Mouse (Mus musculus): ENCODE data around the gene Rpl13a. TPM values are rescaled to one million over a fixed set of nuclear protein-coding genes. Genes with fewer than 3 reads are reported as not detected.
"Not testable (repeated sequence)": the region's sequence is repeated elsewhere in the genome, so short reads cannot be mapped to it uniquely, and the experiment has no call there.

The Rpl13a gene
- total RNA-seq (2021), result 100 to 1,000 TPM; 630 to 639 TPM

- intact Hi-C loops (cut with DNase I), result loop anchor here (2.0 kb wide), 1 partner anchor 48 kb away; no protein-coding TSS in a partner anchor
- peak; percentile 99 to 100 for DNase-seq (ENCODE audit: low spot score in 2 of 2)
Observed at GRCm38 (mm10) chr7:45128624-45129246, at the start of gene Rpl13a. Rpl13a (minus strand) TSS chr7:45128761.

GRCm38 (mm10) chr7:45176356-45176755 is 47.8 kb upstream of the Rpl13a start:
- intact Hi-C loops (cut with DNase I), result no loop called here
- peak; percentile 44 to 52 for DNase-seq (ENCODE audit: low spot score in 2 of 2)

GRCm38 (mm10) chr7:45175929-45176328 is 47.4 kb upstream of the Rpl13a start:
- intact Hi-C loops (cut with DNase I), result no loop called here

GRCm38 (mm10) chr7:45175398-45175797 is 46.8 kb upstream of the Rpl13a start:
- DNase-seq (ENCODE audit: low spot score in 2 of 2), result no peak
- intact Hi-C loops (cut with DNase I), result no loop called here

More at GRCm38 (mm10) chr7:45175929-45176328, 47.4 kb upstream of the Rpl13a start:
- no peak for DNase-seq (ENCODE audit: low spot score in 2 of 2)

- intact Hi-C loops (cut with DNase I), result no loop called here
- DNase-seq (ENCODE audit: low spot score in 2 of 2), result peak in 1 of 2 experiments; percentile 25
Observed at GRCm38 (mm10) chr7:45174567-45175280, 46.2 kb upstream of the Rpl13a start.

GRCm38 (mm10) chr7:45173772-45174171 is 45.2 kb upstream of the Rpl13a start:
- DNase-seq (ENCODE audit: low spot score in 2 of 2); intact Hi-C loops (cut with DNase I): not testable (repeated sequence)

- intact Hi-C loops (cut with DNase I), result no loop called here
- DNase-seq (ENCODE audit: low spot score in 2 of 2), result no peak
Observed at GRCm38 (mm10) chr7:45172974-45173373, 44.4 kb upstream of the Rpl13a start.

- peak; percentile 62 to 85 for DNase-seq (ENCODE audit: low spot score in 2 of 2)
- intact Hi-C loops (cut with DNase I), result loop anchor here (10.0 kb wide), 1 partner anchor 195 kb away; the partner anchor contains the start of gene Ppfia3
Observed at GRCm38 (mm10) chr7:45169495-45169894, 40.9 kb upstream of the Rpl13a start.

GRCm38 (mm10) chr7:45168656-45169055 is 40.1 kb upstream of the Rpl13a start:
- intact Hi-C loops (cut with DNase I), result loop anchor here (10.0 kb wide), 1 partner anchor 196 kb away; the partner anchor contains the start of gene Ppfia3
- peak in 1 of 2 experiments; percentile 28 for DNase-seq (ENCODE audit: low spot score in 2 of 2)

GRCm38 (mm10) chr7:45167761-45168445 is 39.3 kb upstream of the Rpl13a start:
- DNase-seq (ENCODE audit: low spot score in 2 of 2), result peak; percentile 45 to 86
- intact Hi-C loops (cut with DNase I), result loop anchor here (1.0 to 10.0 kb wide), 2 partner anchors 65 to 197 kb away; partner anchors contain the start of gene Ppfia3

- intact Hi-C loops (cut with DNase I), result loop anchor here (1.0 to 10.0 kb wide), 2 partner anchors 66 to 198 kb away; partner anchors contain the start of gene Ppfia3
- DNase-seq (ENCODE audit: low spot score in 2 of 2), result peak; percentile 61 to 85
Observed at GRCm38 (mm10) chr7:45166950-45167401, 38.4 kb upstream of the Rpl13a start.

- intact Hi-C loops (cut with DNase I), result loop anchor here (10.0 kb wide), 1 partner anchor 199 kb away; the partner anchor contains the start of gene Ppfia3
- no peak for DNase-seq (ENCODE audit: low spot score in 2 of 2)
Observed at GRCm38 (mm10) chr7:45165701-45166100, 37.1 kb upstream of the Rpl13a start.

GRCm38 (mm10) chr7:45164833-45165232 is 36.3 kb upstream of the Rpl13a start:
- intact Hi-C loops (cut with DNase I), result loop anchor here (10.0 kb wide), 1 partner anchor 200 kb away; the partner anchor contains the start of gene Ppfia3
- DNase-seq (ENCODE audit: low spot score in 2 of 2), result peak; percentile 24 to 51

- peak; percentile 68 to 77 for DNase-seq (ENCODE audit: low spot score in 2 of 2)
- intact Hi-C loops (cut with DNase I), result loop anchor here (10.0 kb wide), 1 partner anchor 201 kb away; the partner anchor contains the start of gene Ppfia3
Observed at GRCm38 (mm10) chr7:45163735-45164490, 35.4 kb upstream of the Rpl13a start, which contains the start of gene Slc17a7. Slc17a7 (plus strand) TSS chr7:45163949.

- intact Hi-C loops (cut with DNase I), result loop anchor here (1.0 to 10.0 kb wide), 4 partner anchors 35 to 202 kb away; partner anchors contain the start of gene Ppfia3
- DNase-seq (ENCODE audit: low spot score in 2 of 2), result no peak
Observed at GRCm38 (mm10) chr7:45162996-45163615, 34.5 kb upstream of the Rpl13a start.

- intact Hi-C loops (cut with DNase I), result loop anchor here (1.0 to 10.0 kb wide), 4 partner anchors 36 to 202 kb away; partner anchors contain the start of gene Ppfia3
Observed at GRCm38 (mm10) chr7:45162551-45162950, 34.0 kb upstream of the Rpl13a start.

GRCm38 (mm10) chr7:45161612-45162473 is 33.3 kb upstream of the Rpl13a start:
- intact Hi-C loops (cut with DNase I), result loop anchor here (1.0 to 10.0 kb wide), 4 partner anchors 36 to 203 kb away; partner anchors contain the start of gene Ppfia3
- peak; percentile 95 to 98 for DNase-seq (ENCODE audit: low spot score in 2 of 2)

More at GRCm38 (mm10) chr7:45162551-45162950, 34.0 kb upstream of the Rpl13a start:
- peak in 1 of 2 experiments; percentile 65 for DNase-seq (ENCODE audit: low spot score in 2 of 2)
